Mouse (Mus musculus) testis, adult 2 months (tissue): Measurements from ENCODE around the gene Phactr3. TPM values are rescaled to one million over a fixed set of nuclear protein-coding genes. Genes with fewer than 3 reads are reported as not detected.

Source experiments
- H3K27ac ChIP-seq: fragments of 200-500 bp; 2 replicates; pipeline ENCODE4 v1.5.1; 2012; ENCODE audit warnings: low read depth, low read length; ENCODE audit not compliant: control insufficient read depth, insufficient read depth
- H3K27me3 ChIP-seq: fragments of 200-500 bp; 2 replicates; pipeline ENCODE4 v1.6.1; 2012; ENCODE audit warnings: mild to moderate bottlenecking, low read length, moderate library complexity; ENCODE audit not compliant: control insufficient read depth, insufficient read depth
- H3K36me3 ChIP-seq: fragments of 200-500 bp; 2 replicates; pipeline ENCODE4 v1.6.1; 2012; ENCODE audit warnings: mild to moderate bottlenecking, low read length; ENCODE audit not compliant: control insufficient read depth, insufficient read depth
- H3K4me1 ChIP-seq: fragments of 200-500 bp; 2 replicates; pipeline ENCODE4 v1.6.1; 2012; ENCODE audit warnings: low read length; ENCODE audit not compliant: control insufficient read depth, insufficient read depth
- H3K4me3 ChIP-seq: fragments of 200-500 bp; 2 replicates; pipeline ENCODE4 v1.5.1; 2012; ENCODE audit warnings: low read depth, mild to moderate bottlenecking, low read length, moderate library complexity, mixed read lengths; ENCODE audit not compliant: control insufficient read depth
- CTCF ChIP-seq: fragments of 200-500 bp; IDR thresholded peaks from 2 replicates; pipeline ENCODE4 v1.5.1; 2012; ENCODE audit warnings: low read depth, mild to moderate bottlenecking, inconsistent platforms, low read length, moderate library complexity; ENCODE audit not compliant: control insufficient read depth, insufficient read depth, insufficient replicate concordance
- POLR2A ChIP-seq: fragments of 200-500 bp; IDR thresholded peaks from 2 replicates; pipeline ENCODE4 v1.6.1; 2012; ENCODE audit warnings: low read depth, mild to moderate bottlenecking, inconsistent platforms, low read length, moderate library complexity; ENCODE audit not compliant: control insufficient read depth
- polyA plus RNA-seq: library from polyadenylated mRNA; depleted of rRNA; stranded (reverse); fragments of >200 nt; gene quantifications from 2 replicates; pipeline ENCODE4 v1.2.3, GENCODE M21; 2012

Phactr3 gene
- polyA plus RNA-seq, 1 experiment: 8.2 TPM

DNA sequence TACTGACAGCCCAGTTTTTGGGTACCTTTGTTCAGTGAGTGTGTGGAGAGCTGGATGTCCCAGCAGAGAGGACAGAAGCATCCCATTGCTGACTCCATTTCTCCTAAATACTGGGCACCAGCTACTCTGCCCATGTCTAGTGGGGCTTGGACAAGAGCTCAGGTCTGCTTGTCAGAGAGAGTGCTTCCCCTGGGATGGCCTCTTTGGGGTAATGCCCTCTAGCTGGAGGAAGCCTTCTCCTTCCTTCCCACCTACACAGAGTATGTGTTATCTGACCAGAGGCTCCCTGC lies 1.5 kb downstream of the Phactr3 start:
- TF ChIP-seq POLR2A: no peak
- TF ChIP-seq CTCF: no peak
- H3K27ac ChIP-seq: no peak overlapping the region
- H3K36me3 ChIP-seq: no peaks in the 10 kb centered on the region
- peaks cover 10% of the 10 kb centered on the region for H3K4me1 ChIP-seq
- no peak overlapping the region for H3K4me3 ChIP-seq
- H3K27me3 ChIP-seq: no peaks in the 10 kb centered on the region

DNA sequence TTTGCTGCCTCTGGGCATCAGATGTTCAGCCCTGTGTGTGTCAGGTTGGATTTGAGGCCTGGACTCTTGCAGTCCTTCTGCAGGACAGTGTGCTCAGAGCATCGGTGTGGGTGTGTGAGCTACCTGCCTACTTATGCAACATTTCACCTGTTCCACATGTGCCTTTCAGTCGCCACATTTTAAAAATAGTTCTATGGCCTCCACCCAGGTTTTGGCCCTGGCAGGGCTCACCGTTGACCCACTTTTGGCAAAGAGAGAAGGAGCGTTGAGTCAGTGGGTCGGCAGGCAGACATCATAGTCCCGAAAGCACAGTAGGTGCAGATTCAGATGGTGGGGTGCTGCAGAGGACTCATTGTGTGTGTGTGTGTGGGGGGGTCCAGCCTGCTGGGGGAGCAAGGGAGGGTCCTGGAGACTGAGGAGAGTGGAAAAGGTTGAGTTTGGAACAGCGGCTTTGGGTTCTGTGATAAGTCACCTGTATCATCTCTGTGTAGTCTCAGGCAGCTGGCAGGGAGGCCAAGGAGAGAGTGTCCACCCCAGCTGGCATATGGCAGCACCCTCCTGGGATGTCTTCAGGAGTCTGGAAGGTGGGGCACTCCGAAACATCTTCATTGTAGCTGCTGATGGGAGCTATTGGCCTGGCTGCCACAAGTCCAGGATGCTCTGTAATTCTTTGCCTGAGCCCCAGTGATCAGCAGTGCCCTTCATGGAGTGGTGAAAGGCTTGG lies 2.0 kb downstream of the Phactr3 start:
- Histone ChIP-seq H3K36me3 (no peaks in the 10 kb centered on the region), H3K27ac (no peak overlapping the region), H3K4me1 (peaks cover 10% of the 10 kb centered on the region), H3K4me3 (no peak overlapping the region), H3K27me3 (no peaks in the 10 kb centered on the region)
- TF ChIP-seq CTCF (no peak), POLR2A (no peak)

DNA sequence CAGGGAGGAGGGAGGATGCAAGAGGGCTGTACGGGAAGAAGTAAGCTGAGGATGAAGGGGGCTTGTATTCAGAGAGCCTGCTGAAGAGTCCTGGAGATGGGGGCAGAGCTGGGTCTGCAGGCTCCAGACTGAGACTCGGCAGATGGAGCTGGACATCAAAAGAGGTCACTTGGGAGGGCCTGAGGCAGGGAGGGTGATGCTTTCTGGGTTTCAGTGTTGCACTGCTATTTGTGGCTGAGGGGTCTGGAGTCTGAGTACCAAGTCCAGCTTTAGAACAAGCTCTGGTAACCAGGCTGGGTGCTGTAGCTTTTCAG lies 2.6 kb downstream of the Phactr3 start:
- no peaks in the 10 kb centered on the region for H3K27me3 ChIP-seq
- no peak overlapping the region for H3K4me3 ChIP-seq
- peaks cover 10% of the 10 kb centered on the region for H3K4me1 ChIP-seq
- no peak overlapping the region for H3K27ac ChIP-seq
- TF ChIP-seq CTCF: no peak
- TF ChIP-seq POLR2A: no peak
- no peaks in the 10 kb centered on the region for H3K36me3 ChIP-seq

DNA sequence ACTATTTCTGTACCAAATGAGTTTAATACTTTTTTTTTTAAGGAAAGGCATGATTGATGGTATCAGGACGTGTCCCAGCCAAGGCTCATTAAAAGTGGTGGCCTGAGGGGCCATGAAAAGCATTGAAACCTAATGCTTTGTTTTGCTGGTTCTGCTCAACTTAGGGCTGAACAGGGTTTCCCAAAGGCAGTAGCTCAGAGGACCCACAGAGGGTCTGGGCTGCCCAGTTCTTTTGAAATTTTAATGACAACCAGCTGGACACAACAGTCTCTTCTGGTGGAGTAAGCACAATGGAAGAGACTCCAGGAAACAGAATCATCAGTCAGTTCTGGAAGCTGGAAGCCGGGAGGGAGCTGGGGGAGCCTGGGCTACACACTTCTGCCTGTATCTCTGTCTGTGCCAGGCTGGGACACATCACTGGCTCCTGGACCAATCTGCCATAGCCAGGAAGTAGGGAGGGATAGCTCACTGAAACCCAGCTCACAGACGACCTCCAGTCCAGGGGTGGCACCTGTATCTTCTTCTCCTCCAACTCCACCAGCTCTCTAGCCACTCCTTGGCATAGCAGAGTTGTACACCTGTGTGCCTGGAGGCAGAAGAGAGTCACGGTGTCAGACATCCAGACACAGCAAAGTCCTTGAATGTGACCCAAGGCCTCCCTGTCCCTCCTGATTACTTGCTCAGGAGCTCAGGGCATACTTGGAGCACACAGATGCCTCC lies 3.3 kb downstream of the Phactr3 start:
- no peak for TF ChIP-seq POLR2A
- H3K4me3 ChIP-seq: no peak overlapping the region
- no peaks in the 10 kb centered on the region for H3K27me3 ChIP-seq
- H3K4me1 ChIP-seq: peaks cover 10% of the 10 kb centered on the region
- H3K36me3 ChIP-seq: no peaks in the 10 kb centered on the region
- no peak overlapping the region for H3K27ac ChIP-seq

DNA sequence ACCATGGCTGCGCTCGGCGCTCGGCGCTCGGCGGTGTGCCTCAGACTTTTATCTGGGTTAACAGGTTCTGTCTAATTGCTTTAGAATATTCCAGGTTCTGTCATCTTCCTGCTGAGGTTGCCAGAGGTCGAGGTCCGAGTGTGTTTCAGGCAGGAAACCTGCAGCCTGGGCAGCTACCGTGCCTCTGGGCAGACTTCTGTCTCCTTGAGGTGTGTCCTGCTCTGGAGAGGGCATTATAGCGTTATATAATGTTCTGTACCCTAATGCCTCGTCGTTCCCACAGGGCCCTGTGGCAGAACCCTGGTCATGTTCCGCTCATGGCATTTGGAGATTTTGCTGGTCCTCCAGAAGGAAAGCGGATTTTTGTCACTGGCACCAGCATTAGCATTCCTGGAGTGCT lies 4.7 kb downstream of the Phactr3 start:
- Histone ChIP-seq H3K4me1 (peaks cover 10% of the 10 kb centered on the region), H3K36me3 (no peaks in the 10 kb centered on the region), H3K27me3 (no peaks in the 10 kb centered on the region), H3K4me3 (no peak overlapping the region), H3K27ac (no peak overlapping the region)
- TF ChIP-seq CTCF: no peak
- no peak for TF ChIP-seq POLR2A

DNA sequence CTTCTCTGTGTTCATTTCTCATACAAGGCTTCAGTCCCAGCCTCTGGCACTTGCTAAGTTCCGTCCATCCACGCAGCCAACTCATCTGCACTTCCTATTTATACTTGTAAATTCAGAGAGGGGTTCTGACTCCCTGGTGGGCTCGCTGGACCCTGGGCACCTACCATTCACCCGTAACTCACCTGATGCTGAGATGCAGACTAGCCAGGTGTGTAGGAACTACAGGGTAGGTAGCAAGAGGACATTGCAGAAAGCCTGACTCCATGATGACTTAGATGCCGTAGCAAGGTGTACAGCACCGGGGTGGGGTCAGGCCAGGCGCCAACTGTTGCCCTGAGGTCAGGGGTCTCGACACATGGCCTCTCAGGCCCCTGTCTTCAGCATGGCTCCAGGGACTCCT lies 6.7 kb downstream of the Phactr3 start:
- Histone ChIP-seq H3K4me3 (no peak overlapping the region), H3K27ac (no peak overlapping the region), H3K27me3 (no peaks in the 10 kb centered on the region), H3K36me3 (no peaks in the 10 kb centered on the region), H3K4me1 (no peaks in the 10 kb centered on the region)
- no peak for TF ChIP-seq POLR2A
- no peak for TF ChIP-seq CTCF

DNA sequence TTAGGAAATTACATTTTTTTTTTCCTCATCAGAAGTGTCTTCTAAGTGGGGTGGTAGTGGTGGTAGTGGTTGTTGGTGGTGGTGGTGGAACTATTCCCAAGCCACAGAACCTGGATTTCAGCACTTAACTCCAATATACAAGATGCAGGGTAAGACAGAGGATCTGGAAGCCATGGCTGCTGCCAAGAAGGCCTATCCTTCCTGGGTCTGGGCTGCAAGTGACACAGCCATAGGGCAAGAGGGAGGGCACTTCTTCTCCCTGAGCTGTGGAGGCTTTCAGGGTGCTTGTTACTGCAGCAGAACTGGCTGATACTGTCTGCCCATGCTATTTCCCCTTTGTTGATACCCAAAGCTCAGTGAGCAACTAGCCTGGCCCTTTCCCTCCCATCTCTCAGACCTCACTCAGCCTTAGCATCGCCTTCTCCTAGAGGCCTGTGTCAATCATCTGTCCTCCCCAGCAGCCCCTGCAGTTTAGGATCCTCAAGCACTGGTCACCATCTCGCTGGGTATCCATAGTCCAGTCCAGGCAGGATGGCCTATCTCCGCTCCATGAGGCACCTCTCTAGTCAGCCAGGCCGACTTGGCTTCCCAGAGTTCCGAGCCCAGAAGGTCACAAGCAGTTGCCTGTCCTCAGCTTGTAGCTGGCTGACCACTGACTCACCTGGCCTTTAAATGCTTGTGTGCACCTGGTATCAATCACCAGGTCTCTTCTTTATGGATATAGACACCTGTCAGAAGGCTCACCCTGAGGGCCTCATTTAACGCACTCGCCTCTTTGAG lies 7.5 kb downstream of the Phactr3 start:
- no peak for TF ChIP-seq POLR2A
- TF ChIP-seq CTCF: no peak
- H3K4me1 ChIP-seq: no peaks in the 10 kb centered on the region
- H3K27ac ChIP-seq: no peak overlapping the region
- no peaks in the 10 kb centered on the region for H3K36me3 ChIP-seq
- no peak overlapping the region for H3K4me3 ChIP-seq
- no peaks in the 10 kb centered on the region for H3K27me3 ChIP-seq
